Mouse (Mus musculus) E14TG2a.4 (cell line): ENCODE measurements around the gene Itgb5.

Experiments used
- H3K27me3 ChIP-seq: 2 replicates; pipeline ENCODE4 v1.6.1; 2014; ENCODE audit warnings: low read length, control low read depth; ENCODE audit not compliant: insufficient read depth
- H3K36me3 ChIP-seq: 2 replicates; pipeline ENCODE4 v1.6.1; 2014; ENCODE audit warnings: low read length, control low read depth; ENCODE audit not compliant: insufficient read depth
- H3K4me1 ChIP-seq: replicated peaks from 2 replicates; pipeline ENCODE4 v1.6.1; 2014; ENCODE audit warnings: low read depth, low read length, control low read depth
- H3K4me3 ChIP-seq: replicated peaks from 2 replicates; pipeline ENCODE4 v1.5.1; 2014; ENCODE audit warnings: mild to moderate bottlenecking, low read length
- H3K9me3 ChIP-seq: 2 replicates; pipeline ENCODE4 v1.6.1; 2014; ENCODE audit warnings: low read length, control low read depth
- CTCF ChIP-seq: conservative IDR thresholded peaks from 2 replicates; pipeline ENCODE4 v1.5.1; 2014; ENCODE audit warnings: low read length
- NANOG ChIP-seq: IDR thresholded peaks from 2 replicates; pipeline ENCODE4 v1.6.1; 2014; ENCODE audit warnings: borderline replicate concordance, low read length, mixed read lengths
- POU5F1 ChIP-seq: IDR thresholded peaks from 2 replicates; pipeline ENCODE4 v1.6.1; 2014; ENCODE audit warnings: low read length, borderline replicate concordance

Gene Itgb5

GRCm38 (mm10) chr16:33940095-33940494, 110.6 kb downstream of the Itgb5 start:
- peaks cover 8% of the 10 kb centered on the region for H3K36me3 ChIP-seq
- no peaks in the 10 kb centered on the region for H3K9me3 ChIP-seq
- no peak overlapping the region for H3K4me3 ChIP-seq
- TF ChIP-seq NANOG (no peak), POU5F1 (no peak), CTCF (no peak)
- no peaks in the 10 kb centered on the region for H3K27me3 ChIP-seq
- peaks cover 19% of the 10 kb centered on the region for H3K4me1 ChIP-seq

- H3K36me3 ChIP-seq, result peaks cover 8% of the 10 kb centered on the region
- H3K9me3 ChIP-seq, result no peaks in the 10 kb centered on the region
- peak overlapping the region; percentile 23; the same call in 1 of the 2 replicates for H3K4me3 ChIP-seq
- TF ChIP-seq POU5F1 (no peak), NANOG (no peak), CTCF (no peak)
- peaks cover 19% of the 10 kb centered on the region for H3K4me1 ChIP-seq
- H3K27me3 ChIP-seq, result no peaks in the 10 kb centered on the region
Observed at GRCm38 (mm10) chr16:33941271-33941781, 111.9 kb downstream of the Itgb5 start.

GRCm38 (mm10) chr16:33942341-33942740, 112.9 kb downstream of the Itgb5 start:
- TF ChIP-seq NANOG, result no peak
- no peak for TF ChIP-seq CTCF
- TF ChIP-seq POU5F1, result no peak

GRCm38 (mm10) chr16:33943388-33943787, 113.9 kb downstream of the Itgb5 start:
- no peak overlapping the region for H3K4me3 ChIP-seq
- TF ChIP-seq POU5F1, result no peak
- no peak for TF ChIP-seq NANOG
- no peak for TF ChIP-seq CTCF
- no peaks in the 10 kb centered on the region for H3K27me3 ChIP-seq
- peaks cover 6% of the 10 kb centered on the region for H3K36me3 ChIP-seq
- peaks cover 28% of the 10 kb centered on the region for H3K4me1 ChIP-seq
- H3K9me3 ChIP-seq, result no peaks in the 10 kb centered on the region

More at GRCm38 (mm10) chr16:33942341-33942740, 112.9 kb downstream of the Itgb5 start:
- Histone ChIP-seq H3K4me3 (no peak overlapping the region), H3K36me3 (peaks cover 12% of the 10 kb centered on the region), H3K9me3 (no peaks in the 10 kb centered on the region), H3K4me1 (peaks cover 22% of the 10 kb centered on the region), H3K27me3 (no peaks in the 10 kb centered on the region)

GRCm38 (mm10) chr16:33944126-33944525, 114.7 kb downstream of the Itgb5 start:
- TF ChIP-seq NANOG (no peak), CTCF (no peak), POU5F1 (no peak)
- H3K36me3 ChIP-seq, result peaks cover 13% of the 10 kb centered on the region
- no peak overlapping the region for H3K4me3 ChIP-seq
- no peaks in the 10 kb centered on the region for H3K27me3 ChIP-seq
- peaks cover 35% of the 10 kb centered on the region for H3K4me1 ChIP-seq
- H3K9me3 ChIP-seq, result no peaks in the 10 kb centered on the region

GRCm38 (mm10) chr16:33944772-33945171, 115.3 kb downstream of the Itgb5 start:
- Histone ChIP-seq H3K4me3 (no peak overlapping the region), H3K4me1 (peaks cover 39% of the 10 kb centered on the region), H3K36me3 (peaks cover 14% of the 10 kb centered on the region), H3K9me3 (no peaks in the 10 kb centered on the region), H3K27me3 (no peaks in the 10 kb centered on the region)
- TF ChIP-seq CTCF, result no peak
- TF ChIP-seq POU5F1, result no peak
- TF ChIP-seq NANOG, result no peak

GRCm38 (mm10) chr16:33946021-33946420, 116.6 kb downstream of the Itgb5 start:
- peaks cover 40% of the 10 kb centered on the region for H3K4me1 ChIP-seq
- H3K9me3 ChIP-seq, result no peaks in the 10 kb centered on the region
- H3K36me3 ChIP-seq, result peaks cover 14% of the 10 kb centered on the region
- TF ChIP-seq POU5F1 (no peak), NANOG (no peak), CTCF (no peak)
- H3K4me3 ChIP-seq, result no peak overlapping the region
- no peaks in the 10 kb centered on the region for H3K27me3 ChIP-seq

GRCm38 (mm10) chr16:33947664-33948571, 118.5 kb downstream of the Itgb5 start:
- Histone ChIP-seq H3K9me3 (no peaks in the 10 kb centered on the region), H3K4me3 (no peak overlapping the region), H3K27me3 (no peaks in the 10 kb centered on the region), H3K4me1 (peaks cover 26% of the 10 kb centered on the region), H3K36me3 (peaks cover 21% of the 10 kb centered on the region)
- TF ChIP-seq CTCF, result no peak
- TF ChIP-seq NANOG, result no peak
- TF ChIP-seq POU5F1, result no peak

GRCm38 (mm10) chr16:33950386-33950785, 120.9 kb downstream of the Itgb5 start:
- TF ChIP-seq CTCF (peak; percentile 13; the same call in 1 of the 2 replicates), NANOG (no peak)

More at GRCm38 (mm10) chr16:33950386-33950785, 120.9 kb downstream of the Itgb5 start:
- Histone ChIP-seq H3K27me3 (no peaks in the 10 kb centered on the region), H3K4me1 (peaks cover 26% of the 10 kb centered on the region), H3K4me3 (no peak overlapping the region), H3K9me3 (no peaks in the 10 kb centered on the region), H3K36me3 (peaks cover 43% of the 10 kb centered on the region)
